ENCODE assay signal across 8 mouse cellular contexts in the genomic region with DNA sequence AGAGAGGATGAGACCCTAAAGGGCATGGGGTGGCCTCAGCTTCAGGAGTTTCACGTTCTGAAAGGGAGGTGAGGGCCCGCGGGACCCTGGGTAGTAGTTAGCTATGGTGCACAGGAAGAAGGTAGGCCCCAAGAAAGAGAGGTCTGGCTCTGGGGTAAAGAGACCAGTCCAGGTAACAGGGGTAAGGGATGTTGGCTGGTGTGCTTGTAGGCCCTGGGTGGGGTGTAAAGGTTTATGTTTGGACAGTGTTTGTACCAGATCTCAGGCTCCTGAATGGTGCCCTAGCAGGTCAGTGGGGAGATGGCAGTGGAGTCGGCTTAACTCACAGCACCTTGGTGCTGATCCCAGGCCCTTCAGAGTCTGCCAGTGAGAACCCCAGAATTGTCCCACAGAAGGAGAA. TPM values are rescaled to one million over a fixed set of nuclear protein-coding genes. Genes with fewer than 3 reads are reported as not detected.
DNase-seq lines count a peak whose midpoint lies in the region; ATAC-seq and TF ChIP-seq lines count a peak whose summit lies in the region.

No protein-coding gene starts in this region.

- H3K4me3 ChIP-seq in layer of hippocampus, adult 2 months: peak overlapping the region; percentile 77
- H3K4me3 ChIP-seq in heart, embryonic 13.5 days: peak overlapping the region; percentile 85
- peak overlapping the region; percentile 85 for H3K4me3 ChIP-seq in liver, embryonic 11.5 days (ENCODE audit: low read depth, low read length)

- peaks cover 58% of the 10 kb centered on the region for H3K4me1 ChIP-seq in heart, embryonic 13.5 days
- H3K4me1 ChIP-seq in liver, embryonic 11.5 days (replicated peaks; ENCODE audit: control insufficient read depth, insufficient read depth, low read length): peaks cover 39% of the 10 kb centered on the region

- peaks cover 36% of the 10 kb centered on the region for H3K36me3 ChIP-seq in heart, embryonic 13.5 days
- H3K36me3 ChIP-seq in liver, embryonic 11.5 days (ENCODE audit: control insufficient read depth, insufficient read depth, low read length): peaks cover 15% of the 10 kb centered on the region; the same call in 1 of the 2 replicates
- H3K36me3 ChIP-seq in splenic B cell, adult 2 months (ENCODE audit: control insufficient read depth, insufficient read depth, low read length, poor library complexity, severe bottlenecking): peaks cover 3% of the 10 kb centered on the region

- TF ChIP-seq CTCF in layer of hippocampus, adult 2 months (conservative IDR thresholded peaks at IDR 0.05): no peak

- no peaks in the 10 kb centered on the region for H3K9me3 ChIP-seq in heart, embryonic 13.5 days
- H3K9me3 ChIP-seq in liver, embryonic 11.5 days (ENCODE audit: control insufficient read depth, low read length): no peaks in the 10 kb centered on the region

- H3K27me3 ChIP-seq in heart, embryonic 13.5 days (replicated peaks): no peaks in the 10 kb centered on the region
- no peaks in the 10 kb centered on the region for H3K27me3 ChIP-seq in liver, embryonic 11.5 days (replicated peaks; ENCODE audit: control insufficient read depth, insufficient read depth, low read length)
- no peaks in the 10 kb centered on the region for H3K27me3 ChIP-seq in splenic B cell, adult 2 months (ENCODE audit: control insufficient read depth, insufficient read depth, low read length, poor library complexity, severe bottlenecking)

- no peak for DNase-seq in layer of hippocampus, adult 2 months (ENCODE audit: low spot score in 2 of 2)
- no peak for DNase-seq in layer of hippocampus, postnatal 25 days (ENCODE audit: extremely low spot score in 1 of 2, low spot score in 1 of 2)
- DNase-seq in cerebellum, adult 9-10 months: peak; percentile 69
- no peak for DNase-seq in liver, embryonic 11.5 days (ENCODE audit: low spot score)
- peak; percentile 29 for DNase-seq in splenic B cell, adult 2 months (ENCODE audit: low read depth, low spot score)
- DNase-seq in yolk sac, embryonic 10.5 days (ENCODE audit: low spot score): no peak
- no peak for DNase-seq in right cerebral cortex, postnatal 14 days

- no peak for ATAC-seq in heart, embryonic 13.5 days (ENCODE audit: extremely low read depth, insufficient number of reproducible peaks, low FRiP score, low TSS enrichment)
- no peak for ATAC-seq in liver, embryonic 11.5 days (replicated peaks; ENCODE audit: low FRiP score)

- H3K9ac ChIP-seq in heart, embryonic 13.5 days: peak overlapping the region; percentile 97
- H3K9ac ChIP-seq in liver, embryonic 11.5 days (ENCODE audit: low read depth, low read length): peak overlapping the region; percentile 90

- 28% methylated on average over 4 of the region's 4 CpGs for WGBS in heart, embryonic 13.5 days
- WGBS in liver, embryonic 11.5 days: 31% methylated on average over 4 of the region's 4 CpGs

- H3K4me2 ChIP-seq in heart, embryonic 13.5 days: peak overlapping the region; percentile 88
- H3K4me2 ChIP-seq in liver, embryonic 11.5 days: peak overlapping the region; percentile 95

- peak overlapping the region; percentile 95 for H3K27ac ChIP-seq in layer of hippocampus, adult 2 months
- peak overlapping the region; percentile 88 for H3K27ac ChIP-seq in heart, embryonic 13.5 days (replicated peaks)
- peak overlapping the region; percentile 83 for H3K27ac ChIP-seq in liver, embryonic 11.5 days (ENCODE audit: low read depth, low read length)

RNA-seq across cellular contexts. Expression of a gene that starts 1.5 kb away (rescaled TPM):
- total RNA-seq in layer of hippocampus, adult 2 months (2021): 100 to 1,000 TPM; 218 to 225 TPM
- total RNA-seq in layer of hippocampus, postnatal 25 days (2021): 100 to 1,000 TPM; 176 to 220 TPM
- polyA plus RNA-seq in heart, embryonic 13.5 days (2015; fragmentation: Nextera tagmentation; extraction: Ambion mirVana): 22.9 and 23.4 TPM in 2 replicates
- 21.6 and 25.2 TPM in 2 replicates for polyA plus RNA-seq in liver, embryonic 11.5 days (2014; fragmentation: Nextera tagmentation; extraction: Ambion mirVana)

RNA-seq across cellular contexts. Expression of a gene that starts 18.5 kb away (rescaled TPM):
- total RNA-seq in layer of hippocampus, adult 2 months (2021): 10 to 100 TPM; 40.3 to 45.1 TPM
- total RNA-seq in layer of hippocampus, postnatal 25 days (2021): 10 to 100 TPM; 44.4 to 51.1 TPM
- 11.2 and 14.3 TPM in 2 replicates for polyA plus RNA-seq in heart, embryonic 13.5 days (2015; fragmentation: Nextera tagmentation; extraction: Ambion mirVana)
- 13.8 and 16.4 TPM in 2 replicates for polyA plus RNA-seq in liver, embryonic 11.5 days (2014; fragmentation: Nextera tagmentation; extraction: Ambion mirVana)

RNA-seq across cellular contexts. Expression of a gene that starts 28.8 kb away (rescaled TPM):
- 10 to 100 TPM; 16.9 to 21.0 TPM for total RNA-seq in layer of hippocampus, adult 2 months (2021)
- total RNA-seq in layer of hippocampus, postnatal 25 days (2021): 10 to 100 TPM; 19.2 to 25.2 TPM
- polyA plus RNA-seq in heart, embryonic 13.5 days (2015; fragmentation: Nextera tagmentation; extraction: Ambion mirVana): 145 and 154 TPM in 2 replicates
- 104 and 106 TPM in 2 replicates for polyA plus RNA-seq in liver, embryonic 11.5 days (2014; fragmentation: Nextera tagmentation; extraction: Ambion mirVana)

RNA-seq across cellular contexts. Expression of a gene that starts 31.4 kb away (rescaled TPM):
- total RNA-seq in layer of hippocampus, adult 2 months (2021): 100 to 1,000 TPM; 206 to 220 TPM
- 100 to 1,000 TPM; 195 to 200 TPM for total RNA-seq in layer of hippocampus, postnatal 25 days (2021)
- polyA plus RNA-seq in heart, embryonic 13.5 days (2015; fragmentation: Nextera tagmentation; extraction: Ambion mirVana): 7.8 and 8.2 TPM in 2 replicates
- polyA plus RNA-seq in liver, embryonic 11.5 days (2014; fragmentation: Nextera tagmentation; extraction: Ambion mirVana): 11.0 and 13.0 TPM in 2 replicates

RNA-seq across cellular contexts. Expression of a gene that starts 32.2 kb away (rescaled TPM):
- total RNA-seq in layer of hippocampus, adult 2 months (2021): not detected
- not detected for total RNA-seq in layer of hippocampus, postnatal 25 days (2021)
- 0.23 and 0.39 TPM in 2 replicates for polyA plus RNA-seq in heart, embryonic 13.5 days (2015; fragmentation: Nextera tagmentation; extraction: Ambion mirVana)
- polyA plus RNA-seq in liver, embryonic 11.5 days (2014; fragmentation: Nextera tagmentation; extraction: Ambion mirVana): 0.32 and 0.68 TPM in 2 replicates

Comparison
In these comparisons a context has a peak if more than half of its experiments do, and no peak if none do; other contexts are left out.
1. DNase-seq: peak in cerebellum, adult 9-10 months (single experiment) and splenic B cell, adult 2 months (single experiment); none in layer of hippocampus, adult 2 months (0 of 2), layer of hippocampus, postnatal 25 days (0 of 2), liver, embryonic 11.5 days (single experiment), yolk sac, embryonic 10.5 days (single experiment) and right cerebral cortex, postnatal 14 days (single experiment).
2. Peak in every context shown above with its lines, with median percentiles within 50 percentile points of each other: H3K27ac ChIP-seq and H3K4me3 ChIP-seq.